Mouse (Mus musculus): ENCODE data around the gene Dnajc15.
A peak's percentile ranks its signal among the peaks of the same experiment; 100 is the strongest.

The Dnajc15 gene

DNA sequence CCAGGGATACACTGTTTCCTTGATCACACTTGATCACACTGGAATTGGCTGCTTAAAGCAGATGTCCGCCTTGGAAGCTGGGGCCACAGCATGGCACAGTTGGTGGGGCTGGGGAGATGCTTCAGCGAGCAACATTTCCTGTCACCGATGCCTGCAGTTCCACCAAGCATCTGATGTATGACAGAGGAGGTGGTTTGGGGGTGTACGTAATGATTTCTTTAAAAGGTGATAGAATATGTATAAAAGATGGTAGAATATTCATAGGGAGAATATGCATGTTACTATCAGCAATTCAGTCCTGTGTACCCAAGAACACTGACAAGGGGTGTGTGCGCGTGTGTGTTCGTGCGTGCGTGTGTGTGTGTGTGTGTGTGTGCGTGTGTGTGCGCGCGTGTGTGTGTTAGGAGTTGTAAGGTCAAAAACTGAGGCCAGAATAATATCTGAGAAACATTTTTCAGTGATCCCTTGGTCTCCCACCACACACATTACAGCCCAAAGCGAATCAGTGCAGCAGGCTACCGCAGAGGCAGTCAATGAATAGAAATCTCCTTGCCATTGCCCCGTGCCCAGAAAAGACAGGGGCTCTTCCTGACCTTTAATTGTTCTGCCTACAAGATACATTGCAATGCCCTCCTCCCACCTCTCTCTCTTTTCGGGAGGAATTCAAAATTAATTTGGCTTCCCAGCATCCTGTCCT, 73.2 kb downstream of the Dnajc15 start:
- DNase-seq (ENCODE audit: low read depth, low spot score), result no peak

DNA sequence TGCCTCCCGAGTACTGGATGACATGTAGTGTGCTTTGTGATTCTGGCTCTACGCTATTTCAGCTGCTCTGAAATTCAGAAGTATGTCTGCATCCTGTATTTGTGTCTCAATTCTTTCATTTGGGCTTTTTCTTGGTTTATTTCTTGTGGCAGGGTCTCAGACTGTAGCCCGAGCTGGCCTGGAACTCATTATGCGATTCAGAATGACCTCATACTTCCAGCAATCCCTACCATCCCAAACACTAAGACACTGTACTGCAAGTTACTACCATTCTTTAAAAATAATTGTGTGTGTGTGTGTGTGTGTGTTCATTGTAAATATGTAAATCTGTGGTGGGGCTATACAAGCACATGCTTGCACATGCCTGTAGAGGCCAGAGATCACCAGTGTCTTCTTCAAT, 78.4 kb downstream of the Dnajc15 start:
- no peak for DNase-seq (ENCODE audit: low read depth, low spot score)

DNA sequence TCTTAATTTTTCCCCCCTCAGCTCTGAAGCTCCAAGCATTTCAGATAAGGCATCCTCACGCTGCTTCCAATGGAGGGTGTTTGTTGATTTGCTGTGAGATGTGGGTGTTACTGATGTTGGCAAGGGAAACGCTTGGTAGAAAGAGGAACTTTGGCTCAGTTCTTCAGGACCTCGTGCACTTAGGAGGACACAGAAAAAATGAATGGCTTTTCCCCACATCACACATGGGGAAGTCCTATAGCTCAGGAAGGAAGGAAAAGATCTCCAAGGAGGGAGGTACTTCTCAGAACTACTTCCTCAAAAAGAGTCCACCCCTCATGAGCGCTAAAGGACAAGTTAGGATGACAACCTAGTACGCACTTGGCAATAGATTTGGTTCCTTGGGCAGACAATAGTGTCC, 79.7 kb downstream of the Dnajc15 start:
- peak; percentile 34 for DNase-seq (ENCODE audit: low read depth, low spot score)

DNA sequence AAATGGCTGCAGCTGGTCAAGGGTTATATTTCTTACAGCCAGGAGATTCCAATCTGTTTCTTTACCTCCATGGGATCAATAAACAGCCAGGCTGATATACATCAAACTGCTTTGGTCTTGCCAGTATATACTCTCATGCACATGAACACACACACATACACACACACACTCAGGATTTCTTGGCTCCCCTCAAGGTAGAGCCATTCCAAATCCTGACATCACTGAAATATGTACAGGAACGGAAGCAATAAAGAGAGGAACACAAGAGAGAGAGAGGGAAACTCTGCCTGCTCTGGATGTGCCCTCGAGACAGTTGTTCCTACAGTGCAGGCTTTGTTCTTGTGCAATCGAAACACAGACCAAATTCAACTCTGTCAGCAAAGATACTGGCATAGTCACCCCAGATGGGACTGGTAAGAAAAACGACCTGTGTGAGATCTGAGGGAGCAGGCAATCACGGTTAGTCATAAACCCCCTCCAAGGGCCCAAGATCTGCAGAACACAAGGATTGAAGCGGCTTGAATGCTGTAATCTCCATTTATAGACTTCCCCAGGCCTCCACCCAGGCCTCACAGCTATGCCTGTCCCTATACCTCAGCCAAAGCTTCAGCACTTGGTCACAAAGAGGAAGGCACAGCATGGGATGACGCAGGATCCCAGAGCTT, 80.5 kb downstream of the Dnajc15 start:
- DNase-seq (ENCODE audit: low read depth, low spot score), result no peak

DNA sequence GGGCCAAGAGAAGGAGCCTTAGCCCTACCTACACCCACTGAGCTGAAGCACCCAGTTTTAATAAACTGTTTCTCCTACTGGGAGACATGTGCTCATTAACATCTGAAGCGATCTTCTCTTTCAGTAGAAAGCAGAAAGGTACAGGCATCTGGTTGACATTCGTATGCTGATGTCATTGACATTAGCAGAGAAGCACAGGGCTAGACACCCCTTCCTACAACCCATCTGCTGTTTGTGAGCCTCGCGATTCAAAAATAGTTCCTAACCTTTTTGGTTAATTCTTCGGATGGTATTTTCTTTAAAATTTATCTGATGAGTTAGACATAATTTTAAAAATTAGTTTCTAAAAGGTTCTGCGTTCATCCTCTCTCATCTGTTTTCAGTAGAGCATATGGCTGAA, 81.9 kb downstream of the Dnajc15 start:
- DNase-seq (ENCODE audit: low read depth, low spot score), result peak; percentile 59

DNA sequence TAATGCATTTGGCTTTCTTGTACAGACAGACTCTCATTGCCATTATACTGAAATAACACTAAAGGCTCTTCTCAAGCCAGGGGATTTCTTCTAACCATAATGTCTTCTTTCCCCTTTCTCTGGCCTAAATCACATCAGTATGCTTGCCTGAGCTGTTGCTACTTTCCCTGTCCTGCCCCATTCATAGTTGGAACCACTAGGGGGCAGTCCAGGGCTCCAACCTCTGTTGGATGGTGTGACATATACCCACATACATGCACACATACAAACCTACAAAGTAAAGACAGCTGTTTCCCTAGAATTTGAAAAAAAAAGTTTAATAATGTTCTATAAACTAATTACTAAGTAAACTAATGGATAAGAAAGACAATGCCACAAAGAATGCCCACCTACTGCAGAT, 91.7 kb downstream of the Dnajc15 start:
- DNase-seq (ENCODE audit: low read depth, low spot score), result no peak

DNA sequence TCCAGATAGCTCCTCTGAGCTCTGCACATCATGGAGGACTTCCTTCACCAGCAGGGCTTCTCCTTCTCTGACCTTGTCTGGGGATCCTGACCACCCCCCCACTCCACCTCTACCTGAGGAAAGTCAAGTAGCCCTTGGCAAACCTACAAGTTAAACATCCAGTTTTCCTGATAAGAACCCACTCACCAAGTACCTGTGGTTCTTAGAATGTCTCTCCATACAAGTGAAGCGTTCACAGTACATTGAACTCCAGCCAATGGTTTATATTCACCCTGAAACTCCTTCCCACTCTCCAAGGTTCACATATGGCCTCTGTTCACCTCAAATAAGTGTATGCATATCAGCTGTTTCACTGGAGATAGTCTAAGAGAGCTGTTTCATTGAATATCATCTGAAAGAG, 97.6 kb downstream of the Dnajc15 start:
- DNase-seq (ENCODE audit: low read depth, low spot score), result no peak

DNA sequence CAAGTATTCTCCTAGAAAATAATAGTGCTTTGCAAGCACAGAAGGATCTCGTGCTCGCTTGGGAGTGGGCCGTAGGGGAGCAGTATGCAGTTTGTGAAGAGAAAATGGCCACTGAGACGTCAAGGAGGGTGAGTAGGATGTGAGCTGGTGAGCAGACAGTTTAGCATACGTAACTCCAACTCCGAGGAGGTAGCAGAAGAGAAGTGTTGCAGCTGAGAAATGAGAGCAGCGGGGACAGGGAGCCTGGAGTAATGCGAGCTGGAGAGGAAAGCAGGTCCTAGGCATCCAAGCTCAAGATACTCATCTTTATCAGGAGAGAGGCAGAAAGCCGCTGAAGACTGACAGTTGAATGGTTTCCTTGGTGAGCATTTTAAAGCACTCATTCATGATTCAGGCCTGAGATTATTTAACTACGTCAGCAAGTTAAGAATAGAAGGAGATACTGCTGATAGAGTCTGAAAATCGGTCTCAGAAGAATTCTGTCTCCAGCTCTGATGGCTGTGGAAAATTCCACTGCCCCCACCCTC, 98.9 kb downstream of the Dnajc15 start:
- DNase-seq (ENCODE audit: low read depth, low spot score), result peak; percentile 66

DNA sequence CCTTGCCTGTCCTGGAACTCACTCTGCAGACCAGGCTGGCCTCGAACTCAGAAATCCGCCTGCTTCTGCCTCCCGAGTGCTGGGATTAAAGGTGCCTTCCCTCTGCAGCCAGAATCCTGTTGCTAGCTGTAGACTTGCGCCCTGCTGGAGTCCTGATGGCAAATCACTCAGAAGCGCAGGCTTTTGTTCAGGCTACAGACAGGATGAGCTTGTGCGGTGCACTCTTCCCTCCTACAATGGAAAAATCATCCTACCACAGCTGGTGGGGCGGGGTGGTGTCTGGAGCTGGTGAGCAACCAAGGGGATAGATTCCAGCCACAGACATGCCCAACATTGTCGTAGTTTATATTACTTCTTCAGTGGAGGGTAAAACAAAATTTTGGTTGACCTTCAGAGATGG, 101.6 kb downstream of the Dnajc15 start:
- no peak for DNase-seq (ENCODE audit: low read depth, low spot score)

DNA sequence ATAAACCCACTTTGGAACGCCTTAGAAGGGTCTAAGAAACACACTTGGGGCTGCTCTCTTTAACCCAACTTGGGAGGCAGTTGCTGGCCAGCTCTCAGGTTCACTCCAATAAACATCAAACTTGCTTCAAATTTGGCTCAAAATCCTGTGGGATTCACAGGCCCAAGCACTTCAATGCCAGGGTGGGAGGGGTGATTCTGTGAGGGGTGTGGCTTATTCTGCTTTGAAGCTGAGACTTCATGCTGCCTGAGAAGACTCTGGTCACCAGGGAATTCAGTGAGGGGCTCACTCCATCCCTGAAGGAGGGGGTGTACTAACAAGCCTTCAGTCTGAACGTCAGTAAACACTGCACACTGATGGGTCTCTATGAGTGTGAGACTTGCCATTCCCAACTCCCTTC, 103.3 kb downstream of the Dnajc15 start:
- no peak for DNase-seq (ENCODE audit: low read depth, low spot score)
